Mouse (Mus musculus) C2C12 (cell line): Measurements from ENCODE around the gene Trp53rkb.

Experiments used
- CEBPB ChIP-seq: IDR thresholded peaks from one replicate; pipeline ENCODE4 v1.6.1; 2011; ENCODE audit warnings: low read depth, mild to moderate bottlenecking, control low read depth, moderate library complexity
- CTCF ChIP-seq: IDR thresholded peaks from one replicate; pipeline ENCODE4 v1.5.1; 2011; ENCODE audit not compliant: control insufficient read depth, insufficient read depth, insufficient read length
- FOSL1 ChIP-seq: IDR thresholded peaks from one replicate; pipeline ENCODE4 v1.8.0; 2011; ENCODE audit warnings: mild to moderate bottlenecking, low read length; ENCODE audit not compliant: poor library complexity, insufficient read depth, severe bottlenecking
- MYOD1 ChIP-seq: IDR thresholded peaks from one replicate; pipeline ENCODE4 v1.6.1; 2011; ENCODE audit warnings: low read depth; ENCODE audit not compliant: control insufficient read depth, insufficient read length

- TF ChIP-seq MYOD1 = no peak
- TF ChIP-seq CTCF = no peak
- no peak for TF ChIP-seq CEBPB
- no peak for TF ChIP-seq FOSL1
These were observed 16.1 kb upstream of the Trp53rkb start for GRCm38 (mm10) chr2:166776272-166776671.
